In the genomic region with DNA sequence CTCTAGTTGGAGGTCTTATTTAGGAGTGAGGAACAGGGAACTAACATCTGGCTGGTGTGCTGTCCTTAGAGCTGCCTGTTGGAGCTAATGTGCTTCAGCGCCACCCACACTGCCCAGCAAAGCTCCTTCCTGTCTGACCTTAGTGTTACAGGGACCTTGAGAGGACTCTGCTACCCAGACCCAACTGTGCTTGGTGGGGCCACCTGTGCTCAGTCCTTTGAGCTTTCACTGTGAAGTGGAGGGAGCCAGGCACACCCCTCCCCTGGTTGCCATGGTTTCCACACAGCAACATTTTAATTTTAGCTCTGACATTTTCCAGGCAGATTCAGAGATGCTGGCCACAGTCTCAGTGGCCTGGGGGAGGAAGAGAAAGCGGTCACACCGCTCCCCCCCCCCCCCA, we compare ENCODE assay signal across 12 mouse cellular contexts. TPM values are rescaled to one million over a fixed set of nuclear protein-coding genes. Genes with fewer than 3 reads are reported as not detected.
DNase-seq lines count a peak whose midpoint lies in the region; ATAC-seq lines count a peak whose summit lies in the region.
"Had no signal": no experiment of that assay in that cellular context is flagged by ENCODE, and none has a peak within 500 bp of the region (broad histone marks: within the 10 kb centered on the region; RNA-seq: fewer than 3 reads in every experiment).

No protein-coding gene starts in this region.

- no peaks in the 10 kb centered on the region for H3K27me3 ChIP-seq in heart, embryonic 16.5 days (ENCODE audit: control insufficient read depth, insufficient read depth, low read length)
- H3K27me3 ChIP-seq: forebrain, embryonic 13.5 days; limb, embryonic 12.5 days; stomach, embryonic 15.5 days had no signal

- peaks cover 39% of the 10 kb centered on the region for H3K4me1 ChIP-seq in heart, embryonic 16.5 days (ENCODE audit: control insufficient read depth, insufficient read depth, low read length)

- no peak overlapping the region for H3K4me2 ChIP-seq in heart, embryonic 16.5 days (ENCODE audit: low read depth, low read length)
- H3K4me2 ChIP-seq: forebrain, embryonic 13.5 days; limb, embryonic 12.5 days; stomach, embryonic 15.5 days had no signal

- H3K27ac ChIP-seq in heart, embryonic 16.5 days (ENCODE audit: low read length), result no peak overlapping the region
- H3K27ac ChIP-seq: forebrain, embryonic 13.5 days; limb, embryonic 12.5 days; macrophage; stomach, embryonic 15.5 days had no signal

- peak; percentile 62 to 71 for DNase-seq in frontal cortex, postnatal 36 days (ENCODE audit: low spot score in 2 of 2)
- no peak for DNase-seq in frontal cortex, postnatal 14 days (ENCODE audit: low spot score in 2 of 2)
- peak; percentile 46 to 61 for DNase-seq in left cerebral cortex, adult 18-20 months (ENCODE audit: low spot score in 2 of 2)
- no peak for DNase-seq in left cerebral cortex, postnatal 10 days (ENCODE audit: extremely low spot score in 1 of 2, low spot score in 2 of 2)
- DNase-seq in right cerebral cortex, postnatal 36 days (ENCODE audit: low spot score in 2 of 2), result peak; percentile 65 to 69
- no peak for DNase-seq in spleen, postnatal 36 days (ENCODE audit: low spot score in 2 of 2)

- H3K9me3 ChIP-seq in heart, embryonic 16.5 days (replicated peaks; ENCODE audit: control insufficient read depth, low read length), result no peaks in the 10 kb centered on the region
- H3K9me3 ChIP-seq: forebrain, embryonic 13.5 days; limb, embryonic 12.5 days; stomach, embryonic 15.5 days had no signal

- 57% methylated on average over 3 of the region's 3 CpGs for WGBS in heart, embryonic 16.5 days

- 0 out of 2 replicates have a peak, but pooled peaks have one; percentile 5 for ATAC-seq in heart, embryonic 16.5 days (replicated peaks; ENCODE audit: extremely low read depth, insufficient read depth, low FRiP score)
- ATAC-seq: forebrain, embryonic 13.5 days; inflammation-experienced regulatory T-cells, adult 6 months had no signal

- H3K9ac ChIP-seq in heart, embryonic 16.5 days (ENCODE audit: low read length), result no peak overlapping the region
- H3K9ac ChIP-seq: forebrain, embryonic 13.5 days; limb, embryonic 12.5 days; stomach, embryonic 15.5 days had no signal

- intact Hi-C loops in left cerebral cortex, postnatal 10 days (cut with DNase I), result no loop called here

- no peaks in the 10 kb centered on the region for H3K36me3 ChIP-seq in heart, embryonic 16.5 days (ENCODE audit: control insufficient read depth, insufficient read depth)
- H3K36me3 ChIP-seq: limb, embryonic 12.5 days; stomach, embryonic 15.5 days had no signal

- H3K4me3 ChIP-seq in heart, embryonic 16.5 days (ENCODE audit: low read length), result no peak overlapping the region
- H3K4me3 ChIP-seq: forebrain, embryonic 13.5 days; limb, embryonic 12.5 days; stomach, embryonic 15.5 days had no signal

RNA-seq across cellular contexts. Expression of a gene that starts 25.0 kb away (rescaled TPM):
- total RNA-seq in left cerebral cortex, adult 18-20 months (2021), result 100 to 1,000 TPM; 328 to 345 TPM
- 100 to 1,000 TPM; 415 to 420 TPM for total RNA-seq in left cerebral cortex, postnatal 10 days (2021)
- 67.7 and 68.0 TPM in 2 replicates for polyA plus RNA-seq in heart, embryonic 16.5 days (2015; fragmentation: Nextera tagmentation; extraction: Ambion mirVana)

RNA-seq across cellular contexts. Expression of a gene that starts 44.2 kb away (rescaled TPM):
- total RNA-seq in left cerebral cortex, adult 18-20 months (2021), result not detected
- total RNA-seq in left cerebral cortex, postnatal 10 days (2021), result not detected
- 0.14 TPM in 1 of 2 replicates, not detected in the other for polyA plus RNA-seq in heart, embryonic 16.5 days (2015; fragmentation: Nextera tagmentation; extraction: Ambion mirVana)
- polyA plus RNA-seq: forebrain, embryonic 13.5 days; inflammation-experienced regulatory T-cells, adult 6 months; limb, embryonic 12.5 days had no signal

RNA-seq across cellular contexts. Expression of a gene that starts 50.7 kb away (rescaled TPM):
- 1 to 10 TPM; 3.0 to 3.4 TPM for total RNA-seq in left cerebral cortex, adult 18-20 months (2021)
- under 1 TPM; 0.32 to 0.41 TPM for total RNA-seq in left cerebral cortex, postnatal 10 days (2021)
- polyA plus RNA-seq in heart, embryonic 16.5 days (2015; fragmentation: Nextera tagmentation; extraction: Ambion mirVana), result 1.3 and 1.5 TPM in 2 replicates

Comparison
In these comparisons a context has a peak if more than half of its experiments do, and no peak if none do; other contexts are left out.
1. DNase-seq: peak in frontal cortex, postnatal 36 days (2 of 2), left cerebral cortex, adult 18-20 months (2 of 2) and right cerebral cortex, postnatal 36 days (2 of 2); none in frontal cortex, postnatal 14 days (0 of 2), left cerebral cortex, postnatal 10 days (0 of 2) and spleen, postnatal 36 days (0 of 2).